Mouse (Mus musculus) hindlimb bud, embryonic 11.5 days (tissue): ENCODE measurements around the gene Klhl28.
A peak's percentile ranks its signal among the peaks of the same experiment; 100 is the strongest.

Experiments used
- DNase-seq: peaks from one replicate; pipeline ENCODE4 v3.0.0-alpha.2; 2012; ENCODE audit warnings: low read depth, low spot score; ENCODE audit errors: extremely low spot score

The Klhl28 gene

GRCm38 (mm10) chr12:64965124-64966026 lies at the start of gene Klhl28, which contains the start of gene Togaram1:
Klhl28 (minus strand) TSS chr12:64965534.
Togaram1 (plus strand) TSS chr12:64965804.
- peak; percentile 96 for DNase-seq

GRCm38 (mm10) chr12:65007725-65008124 lies 42.4 kb upstream of the Klhl28 start:
- no peak for DNase-seq

GRCm38 (mm10) chr12:64977518-64977917 lies 12.2 kb upstream of the Klhl28 start:
- no peak for DNase-seq

GRCm38 (mm10) chr12:64976191-64976590 lies 10.9 kb upstream of the Klhl28 start:
- DNase-seq: no peak

- DNase-seq: no peak
These were observed 10.2 kb upstream of the Klhl28 start for GRCm38 (mm10) chr12:64975558-64975957.

GRCm38 (mm10) chr12:64972063-64972462 lies 6.7 kb upstream of the Klhl28 start:
- DNase-seq: no peak

- DNase-seq: no peak
These were observed 6.1 kb upstream of the Klhl28 start for GRCm38 (mm10) chr12:64971399-64971798.

- no peak for DNase-seq
These were observed 2.7 kb upstream of the Klhl28 start for GRCm38 (mm10) chr12:64968067-64968466.

GRCm38 (mm10) chr12:64967470-64967869 lies 2.1 kb upstream of the Klhl28 start:
- no peak for DNase-seq

GRCm38 (mm10) chr12:64966652-64967435 lies 1.5 kb upstream of the Klhl28 start:
- no peak for DNase-seq

- DNase-seq: no peak
These were observed 832 bp upstream of the Klhl28 start for GRCm38 (mm10) chr12:64966101-64966631.

- no peak for DNase-seq
These were observed 774 bp downstream of the Klhl28 start for GRCm38 (mm10) chr12:64964560-64964959.

GRCm38 (mm10) chr12:64937493-64937892 lies 27.8 kb downstream of the Klhl28 start:
- no peak for DNase-seq

- DNase-seq: peak; percentile 41
These were observed 47.5 kb downstream of the Klhl28 start, which contains the start of gene Gm527 for GRCm38 (mm10) chr12:64917578-64918471. Gm527 (plus strand) TSS chr12:64917906.

- DNase-seq: no peak
These were observed 48.6 kb downstream of the Klhl28 start for GRCm38 (mm10) chr12:64916735-64917134.

GRCm38 (mm10) chr12:64912996-64913395 lies 52.3 kb downstream of the Klhl28 start:
- DNase-seq: no peak

GRCm38 (mm10) chr12:64903186-64903585 lies 62.1 kb downstream of the Klhl28 start:
- DNase-seq: no peak

- peak; percentile 39 for DNase-seq
These were observed 62.8 kb downstream of the Klhl28 start for GRCm38 (mm10) chr12:64902506-64902905.

GRCm38 (mm10) chr12:64897060-64897730 lies 68.1 kb downstream of the Klhl28 start:
- no peak for DNase-seq
